Mouse (Mus musculus): ENCODE data around the gene Ttc4.

Gene Ttc4

GRCm38 (mm10) chr4:106614180-106614797 lies 64.5 kb downstream of the Ttc4 start:
- peak; percentile 51 for DNase-seq (ENCODE audit: low spot score)

DNA sequence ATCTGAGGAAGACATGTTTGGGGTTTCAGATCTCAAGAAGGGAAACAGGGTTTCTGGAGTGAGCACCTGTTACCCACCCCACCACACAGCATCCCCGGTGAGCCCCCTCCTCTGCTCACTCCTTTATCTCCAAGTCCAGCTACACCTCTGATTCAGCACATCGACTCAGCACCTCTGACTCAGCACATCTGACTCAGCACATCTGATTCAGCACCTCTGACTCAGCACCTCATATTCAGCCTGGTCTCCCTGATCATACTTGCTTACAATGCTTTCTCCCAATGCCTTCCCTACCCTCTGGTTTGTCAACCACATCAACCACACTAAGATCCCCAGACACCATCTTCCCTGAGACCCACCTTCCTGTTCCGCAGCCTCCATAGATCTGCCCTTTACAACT lies 65.2 kb downstream of the Ttc4 start:
- DNase-seq (ENCODE audit: low spot score), result peak; percentile 44

DNA sequence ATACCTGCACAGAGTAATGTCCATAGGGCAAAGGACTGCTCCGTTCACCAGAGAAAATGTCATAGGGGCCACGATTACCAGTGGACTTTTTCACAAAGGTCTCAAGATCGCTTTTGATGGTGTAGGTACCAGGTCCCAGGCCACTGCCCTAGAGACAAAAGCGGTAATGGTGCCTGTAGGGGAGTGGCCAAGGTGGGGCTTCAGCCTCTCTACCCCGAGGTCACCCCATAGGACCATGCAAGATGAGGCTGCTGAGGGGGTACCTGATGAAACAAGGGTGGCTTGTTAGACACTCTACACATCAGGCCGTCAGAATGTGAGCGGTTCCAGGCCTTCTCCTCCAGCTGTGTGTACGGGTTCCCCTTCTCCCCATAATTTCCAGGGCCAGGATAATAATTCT lies 65.6 kb downstream of the Ttc4 start:
- no peak for DNase-seq (ENCODE audit: low spot score)

Data from spleen, adult 12 weeks (tissue).